Mouse (Mus musculus): ENCODE measurements at regions not wholly inside any gene's neighbourhood (a gene's known extent, or its start where the extent isn't known, plus 50 kb on each side); places are given as distances from the start of the nearest gene placed in this dataset.

GRCm38 (mm10) chr15:72411956-72412355, 1422.4 kb upstream of the Gm6569 start:
- POLR2A ChIA-PET = no interaction called here
- in situ Hi-C loops (cut with MboI; ENCODE audit: low pct_unique_long_range_greater_than_20kb) = no loop called here
- no peak for DNase-seq (ENCODE audit: low read depth, low spot score)
- H3K27me3 ChIP-seq = no peaks in the 10 kb centered on the region
- CTCF ChIA-PET = no interaction called here
- ATAC-seq = peak; percentile 8
- no peak for TF ChIP-seq CTCF (IDR thresholded peaks at IDR 0.05)

Measured in Patski (cell line).